Mouse (Mus musculus): ENCODE measurements around the gene Cbx7.

The Cbx7 gene

GRCm38 (mm10) chr15:80000694-80001093 lies 29.8 kb upstream of the Cbx7 start:
- no peak for DNase-seq (ENCODE audit: low spot score)

GRCm38 (mm10) chr15:79997988-79998387 lies 27.1 kb upstream of the Cbx7 start:
- DNase-seq (ENCODE audit: low spot score): no peak

GRCm38 (mm10) chr15:79996781-79997180 lies 25.9 kb upstream of the Cbx7 start:
- no peak for DNase-seq (ENCODE audit: low spot score)

GRCm38 (mm10) chr15:79995552-79995951 lies 24.6 kb upstream of the Cbx7 start:
- no peak for DNase-seq (ENCODE audit: low spot score)

GRCm38 (mm10) chr15:79994566-79994965 lies 23.6 kb upstream of the Cbx7 start:
- no peak for DNase-seq (ENCODE audit: low spot score)

- DNase-seq (ENCODE audit: low spot score): no peak
These were observed 15.3 kb upstream of the Cbx7 start for GRCm38 (mm10) chr15:79986182-79986581.

- DNase-seq (ENCODE audit: low spot score): no peak
These were observed 14.6 kb upstream of the Cbx7 start for GRCm38 (mm10) chr15:79985471-79985870.

- DNase-seq (ENCODE audit: low spot score): no peak
These were observed 13.2 kb upstream of the Cbx7 start for GRCm38 (mm10) chr15:79984152-79984551.

GRCm38 (mm10) chr15:79980716-79981115 lies 9.8 kb upstream of the Cbx7 start:
- DNase-seq (ENCODE audit: low spot score): no peak

- no peak for DNase-seq (ENCODE audit: low spot score)
These were observed 1.3 kb upstream of the Cbx7 start for GRCm38 (mm10) chr15:79972186-79972585.

- DNase-seq (ENCODE audit: low spot score): no peak
These were observed 428 bp downstream of the Cbx7 start for GRCm38 (mm10) chr15:79970491-79970890.

GRCm38 (mm10) chr15:79967346-79967745 lies 3.6 kb downstream of the Cbx7 start:
- DNase-seq (ENCODE audit: low spot score): no peak

GRCm38 (mm10) chr15:79964376-79964775 lies 6.5 kb downstream of the Cbx7 start:
- no peak for DNase-seq (ENCODE audit: low spot score)

- no peak for DNase-seq (ENCODE audit: low spot score)
These were observed 8.3 kb downstream of the Cbx7 start for GRCm38 (mm10) chr15:79962661-79963060.

GRCm38 (mm10) chr15:79961366-79961921 lies 9.5 kb downstream of the Cbx7 start:
- no peak for DNase-seq (ENCODE audit: low spot score)

- DNase-seq (ENCODE audit: low spot score): no peak
These were observed 12.5 kb downstream of the Cbx7 start for GRCm38 (mm10) chr15:79958418-79958817.

GRCm38 (mm10) chr15:79956559-79956958 lies 14.4 kb downstream of the Cbx7 start:
- DNase-seq (ENCODE audit: low spot score): no peak

- DNase-seq (ENCODE audit: low spot score): no peak
These were observed 17.4 kb downstream of the Cbx7 start for GRCm38 (mm10) chr15:79953470-79953869.

- no peak for DNase-seq (ENCODE audit: low spot score)
These were observed 18.3 kb downstream of the Cbx7 start for GRCm38 (mm10) chr15:79952504-79953231.

- DNase-seq (ENCODE audit: low spot score): no peak
These were observed 19.0 kb downstream of the Cbx7 start for GRCm38 (mm10) chr15:79951730-79952503.

- no peak for DNase-seq (ENCODE audit: low spot score)
These were observed 19.7 kb downstream of the Cbx7 start for GRCm38 (mm10) chr15:79951226-79951625.

- DNase-seq (ENCODE audit: low spot score): no peak
These were observed 20.5 kb downstream of the Cbx7 start for GRCm38 (mm10) chr15:79950250-79951025.
